Mouse (Mus musculus) MEL-GATA-1-ER (cell line): ENCODE results near the gene Bcl9.

Experiments
- DNase-seq: peaks from one replicate; pipeline ENCODE4 v3.0.0-alpha.2; 2012; ENCODE audit warnings: low read depth; ENCODE audit errors: extremely low read depth

Gene Bcl9

DNA sequence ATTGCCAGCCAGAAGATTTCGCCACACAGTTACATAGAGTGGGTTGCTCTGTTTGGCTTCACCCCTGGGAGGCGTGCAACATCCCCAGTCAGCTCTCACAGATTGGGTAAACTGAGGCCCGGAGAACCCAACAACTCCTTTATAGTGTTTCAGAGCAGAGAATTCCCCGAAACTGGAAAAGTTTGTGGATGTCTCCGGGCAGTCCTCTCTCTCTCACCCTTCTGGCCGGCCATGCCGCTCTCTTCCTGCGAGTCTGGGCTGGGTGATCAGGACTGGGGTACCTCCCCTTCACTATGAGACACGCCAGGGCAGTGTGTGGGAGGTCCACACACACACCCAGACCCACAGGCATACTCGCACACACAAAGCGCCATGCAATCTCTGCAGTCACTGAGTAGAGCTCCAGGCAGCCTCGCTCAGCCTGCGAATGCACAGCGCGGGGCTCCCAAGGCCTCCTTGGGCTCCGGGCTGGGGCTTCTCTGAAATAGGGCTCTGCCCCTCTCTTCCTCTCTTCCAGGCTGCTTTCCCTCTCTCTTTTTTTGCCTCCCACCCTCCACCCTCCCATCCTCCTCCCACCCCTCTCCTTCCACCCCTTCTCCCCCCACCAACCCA lies 670 bp downstream of the Bcl9 start:
- DNase-seq, result no peak

DNA sequence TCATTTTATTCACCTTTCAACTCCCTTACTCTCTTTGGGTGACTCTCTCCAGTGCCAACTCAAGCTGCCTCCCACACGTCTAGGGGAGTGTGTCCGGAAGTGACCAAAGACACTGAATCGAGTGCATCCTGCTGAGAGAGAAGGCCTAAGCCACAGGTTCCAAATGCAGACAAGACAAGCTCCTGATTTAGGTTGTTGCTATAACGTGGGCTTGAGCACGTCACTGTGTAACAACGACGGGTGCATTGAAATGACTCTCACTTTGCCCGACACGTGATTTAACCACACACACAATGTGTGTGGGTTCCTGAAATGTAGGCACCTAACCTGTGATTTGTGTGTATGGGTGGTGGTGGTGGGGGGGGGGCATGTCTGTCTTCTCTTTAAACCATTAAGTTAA lies 3.4 kb downstream of the Bcl9 start:
- no peak for DNase-seq

DNA sequence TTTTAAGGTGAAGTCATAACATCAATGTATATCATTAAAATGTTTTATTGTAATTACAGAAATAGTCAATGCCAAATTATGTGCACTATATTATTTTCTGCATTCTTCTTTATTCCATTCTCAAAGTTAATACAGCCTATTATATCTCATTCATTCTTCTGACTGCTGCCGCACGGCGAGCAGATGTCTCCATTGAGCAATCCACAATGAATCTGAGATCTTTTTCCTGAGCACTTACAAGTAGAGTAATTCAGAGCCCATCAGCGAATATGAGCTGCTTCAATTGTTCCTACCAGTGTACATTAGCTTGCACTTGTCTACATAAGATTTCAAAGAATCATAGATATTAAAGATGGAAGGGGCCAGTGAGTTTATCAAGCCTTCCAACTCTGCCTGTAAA lies 12.8 kb downstream of the Bcl9 start:
- no peak for DNase-seq

DNA sequence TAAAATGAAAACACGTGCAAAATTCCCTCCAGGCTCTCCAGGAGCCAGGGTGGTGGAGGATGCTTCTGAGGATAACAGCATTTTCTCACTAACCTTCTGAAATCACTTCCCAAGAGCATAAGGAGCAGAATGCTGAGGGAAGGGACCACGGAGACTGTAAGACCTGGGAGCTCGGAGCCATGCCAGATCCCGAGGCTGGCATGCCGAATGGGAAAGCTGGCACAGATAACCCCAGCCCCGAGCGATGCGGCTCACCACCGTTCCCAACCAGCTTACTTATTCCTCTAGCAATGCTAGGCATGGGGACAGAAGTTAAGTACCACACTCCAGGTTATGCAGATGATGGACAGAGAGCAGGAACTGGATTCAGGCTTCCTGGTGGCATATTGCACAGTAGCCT lies 13.7 kb downstream of the Bcl9 start:
- DNase-seq, result no peak

DNA sequence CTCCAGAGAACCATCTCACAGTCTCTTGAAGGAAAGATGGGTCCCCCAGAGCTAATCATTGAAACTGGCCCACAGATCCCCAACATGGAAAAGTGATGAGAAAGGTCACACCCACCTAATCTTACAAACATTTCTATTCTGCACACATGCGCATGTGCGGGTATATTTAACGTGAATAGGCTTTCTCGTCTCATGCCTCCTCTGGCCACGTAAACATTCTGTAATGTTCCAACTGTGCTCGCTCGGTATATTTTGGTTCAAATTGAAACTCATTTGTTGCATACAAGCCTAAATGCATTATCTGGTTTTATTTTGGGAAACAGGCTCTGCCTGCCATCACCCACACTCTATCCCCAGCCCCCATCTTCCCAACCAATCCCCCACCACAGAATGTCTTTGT lies 16.3 kb downstream of the Bcl9 start:
- DNase-seq, result no peak

DNA sequence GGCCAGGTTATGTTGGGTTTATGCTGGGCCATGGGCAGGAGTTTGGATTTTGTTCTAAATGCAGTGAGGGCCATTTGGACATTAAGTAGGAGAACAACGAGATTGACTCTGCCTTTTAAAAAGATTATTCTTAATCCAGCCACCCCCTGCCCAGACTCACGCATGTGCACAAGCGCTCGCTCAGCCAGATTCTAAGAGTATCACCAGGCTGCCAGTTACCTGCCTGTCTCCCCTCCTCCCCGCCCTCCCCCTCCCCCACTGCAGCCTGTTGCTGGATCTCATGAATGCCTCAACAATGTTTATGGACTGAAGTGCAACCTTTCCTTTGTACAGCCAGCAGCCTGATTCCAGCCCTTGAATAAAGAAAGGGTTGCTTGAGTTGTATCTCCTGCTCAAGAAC lies 22.0 kb downstream of the Bcl9 start:
- DNase-seq, result no peak

DNA sequence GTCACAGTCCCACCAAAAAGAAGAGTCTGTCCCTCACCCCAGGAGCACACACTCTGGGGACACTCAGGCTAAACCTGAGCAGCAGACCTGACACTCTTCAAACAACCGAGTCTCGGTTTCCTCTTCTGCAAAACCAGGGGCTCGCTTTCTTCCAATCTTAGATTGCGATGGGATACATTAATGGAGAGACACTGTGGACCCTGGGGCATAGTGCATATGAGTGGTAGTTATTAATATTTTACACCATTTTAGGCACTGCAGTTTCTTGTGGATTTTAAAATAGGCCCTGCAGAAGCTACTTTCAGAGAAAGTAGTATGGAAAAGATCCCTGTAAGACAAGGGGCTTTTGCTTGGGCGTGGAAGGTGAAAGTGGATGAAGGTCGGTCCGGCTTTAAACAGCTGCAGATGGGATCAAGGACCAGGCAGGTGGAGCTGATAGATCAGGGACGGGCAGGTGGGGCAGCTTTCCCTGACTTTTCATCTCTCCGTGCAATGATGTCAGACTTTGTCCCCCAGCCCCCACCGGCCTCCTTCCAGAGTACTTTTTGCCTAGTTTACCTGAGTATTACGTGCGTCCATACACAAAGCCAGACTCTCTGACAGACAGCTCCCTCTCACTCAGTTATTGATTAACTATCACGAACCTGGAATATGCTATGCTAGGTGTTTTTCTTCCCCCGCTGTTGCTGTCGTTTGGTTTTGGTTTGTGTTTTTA lies 23.0 kb downstream of the Bcl9 start:
- DNase-seq, result no peak

DNA sequence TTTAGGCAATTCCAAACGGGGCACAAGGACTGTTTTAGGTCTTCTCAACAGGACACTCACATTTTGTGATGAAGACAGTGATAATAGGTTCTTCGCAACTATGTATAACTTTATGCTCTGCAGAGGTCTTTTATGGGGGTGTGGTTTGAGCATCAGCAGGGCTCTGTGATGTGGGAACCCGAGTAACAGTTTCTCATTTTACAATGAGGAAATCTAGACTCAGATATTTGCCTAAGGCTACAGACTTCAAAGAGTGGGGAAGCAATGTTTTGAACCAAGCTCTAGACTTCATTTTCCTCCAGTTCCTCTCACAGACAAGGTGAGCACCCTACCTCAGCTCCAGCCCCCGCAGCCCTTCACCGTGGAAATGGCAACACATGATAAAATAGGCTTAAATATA lies 23.8 kb downstream of the Bcl9 start:
- no peak for DNase-seq

DNA sequence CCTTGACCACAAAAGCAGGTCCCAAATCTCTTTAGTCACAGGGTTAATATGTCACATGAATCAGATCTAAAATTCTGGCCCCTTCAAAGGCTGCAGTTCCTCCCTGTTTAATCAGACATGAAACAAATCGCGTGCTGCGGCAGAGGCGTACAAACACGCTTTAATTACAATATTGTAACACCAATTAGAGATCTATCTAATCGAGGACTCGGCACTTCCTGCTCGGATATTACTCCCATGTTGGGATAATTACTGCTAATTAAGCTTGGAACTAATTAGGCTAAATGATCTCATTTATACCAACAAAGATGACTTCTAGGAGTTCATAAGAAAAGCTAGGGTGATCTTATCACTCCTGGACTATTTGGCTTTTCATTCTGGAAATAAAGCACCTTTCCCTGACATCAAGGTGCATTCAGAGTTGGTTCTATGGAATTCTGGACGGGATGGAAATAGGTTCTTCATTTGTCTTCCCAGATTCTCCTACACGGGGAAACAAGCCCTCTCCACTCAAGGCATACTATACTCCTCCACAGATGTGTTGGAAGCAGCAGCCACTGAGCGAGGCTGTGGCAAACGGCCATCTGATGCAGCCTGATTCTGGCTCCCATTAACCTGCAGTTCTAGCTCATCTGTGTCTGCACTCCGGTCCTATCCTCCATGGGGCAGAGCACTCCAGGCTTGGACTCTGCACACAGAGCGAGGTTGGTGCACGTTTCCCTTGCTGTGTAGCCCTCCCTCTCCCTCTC lies 31.9 kb downstream of the Bcl9 start:
- no peak for DNase-seq

DNA sequence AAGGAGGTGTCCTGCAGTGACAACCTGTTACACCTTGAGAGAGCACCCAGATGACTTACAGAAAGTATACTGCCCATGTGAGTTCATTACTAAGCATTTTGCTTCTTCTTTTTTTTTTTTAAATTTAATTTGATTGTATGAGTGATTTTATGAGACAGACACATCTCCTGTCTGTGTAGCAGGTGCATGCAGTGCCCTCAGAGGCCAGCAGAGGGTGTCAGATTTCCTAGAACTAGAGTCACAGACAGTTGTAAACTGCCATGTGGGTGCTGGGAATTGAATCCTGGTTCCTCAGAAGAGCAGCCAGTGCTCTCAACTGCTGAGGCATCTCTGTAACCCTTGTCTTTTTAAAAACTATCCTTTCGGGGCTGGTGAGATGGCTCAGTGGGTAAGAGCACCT lies 35.5 kb downstream of the Bcl9 start:
- no peak for DNase-seq

DNA sequence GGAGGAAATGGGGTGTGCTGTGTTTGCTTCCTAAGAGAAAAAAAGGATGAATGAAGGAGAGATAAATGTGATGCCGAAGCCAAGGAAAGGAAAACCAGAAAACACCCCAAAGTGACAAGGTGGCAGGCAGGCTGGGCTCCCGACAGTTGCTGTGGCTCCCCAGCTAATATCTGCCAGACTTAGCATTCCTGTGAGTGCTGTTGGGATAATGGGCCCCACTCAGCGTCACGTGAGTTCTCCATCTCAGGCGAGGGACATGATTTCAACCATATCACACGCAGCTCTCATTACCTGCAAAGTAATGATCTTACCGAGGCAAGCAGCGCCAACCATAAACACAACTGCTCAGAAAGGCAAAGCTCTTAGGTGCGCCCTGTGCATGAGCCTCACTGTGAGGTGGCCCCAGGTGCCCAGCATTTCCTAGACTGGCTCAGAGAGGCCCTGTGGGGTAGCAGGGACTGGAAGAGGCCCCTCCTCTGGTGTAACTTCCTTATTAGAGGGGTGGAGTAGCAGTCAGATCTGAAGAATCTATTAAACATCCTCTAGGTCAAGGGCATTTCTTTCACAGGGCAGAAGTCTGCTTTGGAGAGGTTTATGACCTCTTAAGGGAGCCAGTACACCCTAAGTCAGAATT lies 41.9 kb downstream of the Bcl9 start:
- peak; percentile 34 for DNase-seq

DNA sequence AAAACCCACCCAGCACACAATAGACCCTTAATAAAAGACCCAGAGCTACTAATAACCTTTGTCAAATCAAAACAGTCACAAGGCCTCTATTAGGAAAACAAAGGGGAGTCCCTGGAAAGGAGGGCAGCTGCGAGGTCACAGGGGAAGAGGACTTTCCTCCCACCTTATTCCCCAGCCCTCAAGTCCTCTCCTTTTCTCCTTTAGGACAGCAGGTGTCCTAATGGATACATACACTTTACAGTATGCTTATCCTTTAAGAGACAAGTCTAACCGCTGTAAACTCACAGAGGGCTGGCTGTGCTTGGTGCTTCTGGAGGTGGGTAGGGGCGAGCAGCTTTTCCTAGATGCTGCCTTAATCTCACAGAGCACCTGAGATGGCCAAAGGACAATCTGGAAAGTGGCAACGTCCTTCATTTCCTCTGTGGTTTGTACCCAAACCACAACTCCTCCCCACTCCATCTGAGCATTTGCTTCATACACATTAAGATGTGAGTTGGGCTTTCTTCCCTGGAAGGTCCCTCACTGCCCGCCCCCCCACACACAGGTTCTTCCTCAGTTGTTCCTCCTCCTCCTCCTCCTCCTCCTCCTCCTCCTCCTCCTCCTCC lies 42.8 kb downstream of the Bcl9 start:
- DNase-seq, result peak; percentile 92

DNA sequence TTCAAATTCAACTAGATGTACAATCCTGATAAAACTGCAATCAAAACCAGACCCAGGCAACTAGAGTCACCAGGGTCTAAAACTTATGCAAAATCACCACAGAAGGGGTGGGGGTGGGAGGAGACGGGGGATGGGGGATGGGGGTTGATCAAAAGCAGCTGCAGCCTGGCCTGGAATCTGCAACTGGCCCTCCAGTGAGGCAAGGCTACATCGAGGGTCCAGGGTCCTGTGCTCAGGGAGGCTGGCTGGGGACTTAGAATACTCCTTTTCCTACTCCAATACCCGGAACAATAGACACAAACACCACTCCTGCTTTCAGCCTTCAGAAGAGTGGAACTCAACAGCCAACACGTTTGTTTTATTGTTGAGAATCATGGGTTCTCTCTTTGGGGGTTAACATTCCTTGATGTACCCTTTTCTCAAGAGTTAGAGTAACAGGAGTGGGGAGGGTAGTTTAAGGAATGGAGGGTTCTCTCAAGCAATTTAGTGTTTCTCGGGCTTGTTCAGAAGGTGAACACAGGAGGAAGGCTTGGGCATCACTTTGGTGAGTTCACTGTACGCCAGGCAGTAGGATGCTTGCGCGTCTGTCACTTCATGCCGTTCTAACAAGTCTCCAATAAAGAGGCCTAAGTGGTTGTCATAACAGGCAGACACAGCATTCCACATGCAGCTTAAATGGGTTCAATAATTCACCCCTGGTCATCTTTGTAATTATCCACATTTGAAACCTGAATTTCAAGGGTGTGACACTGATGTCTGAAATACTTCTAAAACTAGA lies 43.7 kb downstream of the Bcl9 start:
- no peak for DNase-seq

DNA sequence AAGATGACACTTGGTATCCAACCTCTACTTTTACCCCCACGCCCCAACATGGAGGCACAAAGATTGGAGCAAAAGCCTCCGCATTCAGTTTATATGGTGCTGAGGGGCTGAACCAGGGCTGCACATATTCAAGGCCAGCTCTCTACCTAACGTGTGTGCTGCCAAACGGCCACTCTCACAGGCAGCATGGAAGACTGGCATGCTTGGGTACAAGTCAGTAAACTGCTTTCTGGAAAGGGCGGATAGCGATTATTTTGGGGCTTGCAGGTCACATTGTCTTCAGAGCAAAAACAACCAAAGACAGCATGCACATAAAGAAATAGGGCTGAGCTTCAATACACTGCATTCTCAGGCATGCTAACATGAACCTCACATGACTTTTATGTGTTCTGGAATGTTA lies 44.8 kb downstream of the Bcl9 start:
- DNase-seq, result no peak

DNA sequence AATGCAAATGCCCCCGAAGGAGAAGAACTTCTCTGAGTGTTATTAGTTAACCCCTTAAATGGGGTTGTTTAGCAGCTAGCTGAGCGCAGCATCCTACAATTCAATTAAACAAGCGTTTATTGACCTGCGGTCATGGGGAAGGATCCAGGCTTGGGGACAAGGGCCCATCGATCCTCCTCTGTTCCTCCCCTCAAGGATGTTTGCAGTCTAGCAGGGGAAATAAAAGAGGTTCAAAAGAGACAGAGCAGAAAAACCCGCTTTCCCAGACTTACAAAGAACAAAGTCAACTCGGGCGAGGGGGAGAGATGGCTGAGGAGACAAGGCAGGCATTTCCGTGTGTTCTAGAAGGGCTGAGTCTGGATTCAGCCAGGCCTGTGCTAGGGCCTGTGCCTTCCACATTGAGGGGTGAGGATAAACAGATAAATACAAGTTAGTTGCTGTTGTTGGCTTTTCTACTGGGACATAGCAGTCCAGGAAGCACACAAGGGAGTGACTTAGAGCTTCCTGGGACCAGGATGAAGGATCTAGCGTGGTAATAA lies 55.0 kb downstream of the Bcl9 start:
- DNase-seq, result no peak

DNA sequence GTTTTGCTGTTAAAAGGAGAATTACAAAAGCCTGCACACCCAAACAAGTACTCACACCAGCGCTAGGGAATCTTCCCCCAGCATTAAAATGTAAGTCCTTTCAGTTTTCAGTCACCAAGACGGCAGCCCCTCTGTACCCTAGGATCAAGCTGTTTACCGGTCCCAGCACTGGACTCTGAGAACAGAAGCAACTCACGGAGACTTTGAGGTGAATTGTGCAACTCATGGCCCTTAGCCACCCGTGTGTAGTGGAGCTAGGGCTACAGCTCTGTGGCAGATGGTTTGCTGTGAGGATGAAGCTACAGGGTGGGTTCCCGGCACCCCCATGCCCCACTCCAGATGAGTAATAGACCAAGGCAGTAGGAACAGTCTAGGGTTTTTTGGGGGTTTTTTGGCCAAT lies 55.9 kb downstream of the Bcl9 start:
- DNase-seq, result no peak

DNA sequence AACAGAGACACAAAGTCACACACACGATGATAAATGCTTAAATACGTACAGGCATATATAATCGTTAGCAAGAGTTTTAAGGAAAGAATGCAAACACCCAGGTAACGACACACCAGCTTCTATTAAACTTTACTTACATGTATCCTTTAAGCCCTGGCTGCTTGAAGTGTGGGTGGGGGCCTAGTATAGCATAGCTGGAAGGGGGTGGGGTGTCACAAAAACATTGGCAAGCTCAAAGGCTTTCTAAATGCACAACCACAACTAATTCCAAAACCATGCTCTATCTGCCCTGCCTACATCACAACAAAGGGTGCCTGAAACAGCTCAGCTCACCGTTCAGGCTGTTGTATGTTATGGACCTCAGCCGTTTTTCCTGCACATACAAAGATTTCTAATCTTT lies 57.9 kb downstream of the Bcl9 start:
- DNase-seq, result no peak

DNA sequence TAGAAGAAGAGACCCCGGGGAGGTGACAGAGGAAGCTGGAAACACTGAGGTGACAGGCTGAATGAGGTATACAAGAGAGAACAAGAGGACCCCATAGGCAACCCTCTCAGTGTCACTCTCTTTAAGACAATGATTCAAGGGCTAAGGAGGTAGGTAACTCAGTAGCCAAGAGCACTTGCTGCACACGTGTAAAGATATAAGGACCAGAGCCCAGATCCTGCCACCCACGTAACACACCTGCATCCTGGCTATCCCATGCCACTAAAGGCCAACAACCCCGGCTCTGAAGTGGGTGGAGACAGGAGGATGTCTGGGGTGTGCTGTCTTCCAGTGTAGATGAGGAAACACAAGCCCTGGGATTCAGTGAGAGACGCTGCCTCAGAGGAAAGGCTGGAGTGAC lies 58.4 kb downstream of the Bcl9 start:
- DNase-seq, result peak; percentile 78

DNA sequence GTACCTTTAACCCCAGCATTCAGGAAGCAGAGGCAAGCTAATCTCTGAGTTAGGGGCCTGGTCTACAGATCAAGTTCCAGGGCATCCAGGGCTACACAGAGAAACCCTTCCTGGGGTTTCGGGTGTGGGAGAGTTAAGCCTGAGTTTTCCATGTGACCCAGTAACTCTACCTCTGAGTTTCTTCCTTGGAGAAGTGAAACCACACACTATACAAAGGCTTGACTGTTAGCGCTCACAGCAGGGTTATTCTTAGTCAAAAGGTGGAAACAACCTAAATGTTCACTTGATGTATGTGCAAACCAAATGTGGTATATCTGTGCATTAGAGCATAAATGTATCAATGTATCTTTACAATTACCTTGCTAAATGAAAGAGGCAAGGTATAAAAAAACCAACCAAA lies 59.2 kb downstream of the Bcl9 start:
- no peak for DNase-seq

DNA sequence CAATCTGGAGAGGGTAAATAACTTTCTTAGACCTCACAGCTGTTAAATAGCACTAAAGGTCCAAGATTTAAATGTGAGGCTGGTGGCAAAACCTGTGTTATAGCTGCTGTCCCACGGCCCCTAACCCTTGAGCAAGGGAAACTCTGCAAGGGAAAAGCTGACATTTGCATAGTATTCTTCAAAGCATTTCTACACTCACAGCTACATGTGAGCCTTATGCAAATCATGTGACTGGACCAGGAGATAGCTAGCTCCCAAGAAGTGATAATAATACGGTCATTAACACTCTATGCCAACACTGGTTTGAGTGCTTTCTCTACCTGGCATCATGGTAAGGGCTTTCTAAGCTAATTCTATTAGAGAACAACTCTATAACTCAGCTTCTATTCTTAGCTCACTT lies 60.3 kb downstream of the Bcl9 start:
- no peak for DNase-seq

DNA sequence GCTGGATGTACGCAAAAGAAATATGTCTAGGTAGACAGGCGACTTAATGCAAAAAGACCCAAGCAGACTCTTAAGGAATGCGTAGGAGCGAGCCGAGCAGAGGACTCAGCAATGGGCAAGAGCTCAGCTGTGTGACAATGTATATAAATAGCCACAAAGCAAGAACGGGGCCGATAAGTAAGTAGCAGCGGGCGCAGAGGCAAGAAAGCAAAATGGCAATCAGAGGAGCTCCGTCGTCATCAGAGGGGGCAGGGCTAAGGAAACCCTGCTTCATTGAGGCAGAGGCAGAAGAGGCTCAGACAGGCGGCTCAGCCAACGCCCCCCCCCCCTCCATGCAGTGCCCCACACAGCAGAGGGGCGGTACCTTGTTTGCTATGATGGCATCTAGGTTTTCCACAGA lies 62.9 kb downstream of the Bcl9 start:
- DNase-seq, result no peak
